Mouse (Mus musculus) neural tube, embryonic 12.5 days (tissue): ENCODE results near the gene Rnf26. TPM values are rescaled to one million over a fixed set of nuclear protein-coding genes. Genes with fewer than 3 reads are reported as not detected.

Experiments used
- ATAC-seq: fragments of 200-750 bp; cut with Nextera tagmentation; 2 replicates; pipeline ENCODE4 v1.8.0; 2017; ENCODE audit warnings: low read depth, mild to moderate bottlenecking, moderate TSS enrichment, moderate library complexity; ENCODE audit not compliant: low FRiP score
- H3K27ac ChIP-seq: fragments of 300-500 bp; sonication (generic); 2 replicates; pipeline ENCODE4 v1.5.1; 2016
- H3K27me3 ChIP-seq: fragments of 300-500 bp; sonication (generic); replicated peaks from 2 replicates; pipeline ENCODE4 v1.6.1; 2016; ENCODE audit warnings: mild to moderate bottlenecking
- H3K36me3 ChIP-seq: fragments of 300-500 bp; sonication (generic); 2 replicates; pipeline ENCODE4 v1.6.1; 2016; ENCODE audit warnings: mild to moderate bottlenecking
- H3K4me1 ChIP-seq: fragments of 300-500 bp; sonication (generic); 2 replicates; pipeline ENCODE4 v1.6.1; 2016
- H3K4me2 ChIP-seq: fragments of 300-500 bp; sonication (generic); replicated peaks from 2 replicates; pipeline ENCODE4 v1.6.1; 2016; ENCODE audit warnings: mild to moderate bottlenecking
- H3K4me3 ChIP-seq: fragments of 300-500 bp; sonication (generic); 2 replicates; pipeline ENCODE4 v1.5.1; 2016
- H3K9ac ChIP-seq: fragments of 300-500 bp; sonication (generic); 2 replicates; pipeline ENCODE4 v1.6.1; 2016; ENCODE audit warnings: mild to moderate bottlenecking
- H3K9me3 ChIP-seq: fragments of 300-500 bp; sonication (generic); 2 replicates; pipeline ENCODE4 v1.6.1; 2016; ENCODE audit warnings: mild to moderate bottlenecking
- WGBS: fragments of 180-500 bp; shearing (Covaris S2); methylation state at CpG from one replicate; pipeline ENCODE4 v1.1.7; 2016; 5-methylcytosine and 5-hydroxymethylcytosine counted together
- polyA plus RNA-seq: library from polyadenylated mRNA; unstranded; fragments of >200 nt; fragmentation: Nextera tagmentation; extraction: Ambion mirVana; gene quantifications from 2 replicates; pipeline ENCODE4 v1.2.1, GENCODE M21; 2016

Rnf26 gene
- polyA plus RNA-seq, 1 experiment from 2014 or later = 59.2 TPM

DNA sequence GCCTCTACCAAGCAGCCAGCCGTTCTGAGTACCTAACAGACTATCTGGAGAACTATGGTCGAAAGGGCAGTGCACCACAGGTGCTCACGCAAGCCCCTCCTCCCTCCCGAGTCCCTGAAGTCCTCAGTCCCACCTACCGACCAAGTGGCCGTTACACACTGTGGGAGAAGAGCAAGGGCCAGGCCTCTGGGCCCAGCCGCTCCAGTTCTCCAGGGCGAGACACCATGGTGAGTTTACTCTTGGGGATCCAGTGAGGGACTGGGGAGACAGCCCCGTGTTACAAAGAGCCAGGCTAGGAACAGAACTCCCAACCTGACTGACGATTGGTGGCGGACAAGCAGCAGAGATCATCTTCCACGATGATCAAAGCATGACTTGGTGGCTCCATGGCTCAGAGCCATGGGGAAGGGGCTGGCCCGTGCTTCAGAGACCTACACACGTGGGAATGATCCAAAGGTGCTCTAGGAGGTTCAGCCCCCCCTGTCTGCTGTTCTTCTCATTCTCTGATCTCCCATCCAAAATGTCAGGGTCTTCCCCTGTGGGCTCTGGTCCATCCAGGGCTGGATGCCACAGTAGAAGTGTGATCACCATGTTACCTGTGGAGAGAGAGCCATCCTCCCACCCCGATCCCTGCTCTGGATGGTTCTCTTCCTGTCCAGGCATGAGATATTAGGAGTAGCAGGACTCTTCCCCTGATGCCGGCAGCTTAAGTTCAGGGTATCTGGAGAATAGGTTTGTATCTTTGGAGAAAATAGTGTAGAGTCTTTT, 37.1 kb downstream of the Rnf26 start:
- peaks cover 36% of the 10 kb centered on the region for H3K4me1 ChIP-seq
- H3K4me3 ChIP-seq = no peak overlapping the region
- no peak for ATAC-seq
- no peaks in the 10 kb centered on the region for H3K27me3 ChIP-seq
- WGBS = 70% methylated on average over 16 of the region's 16 CpGs
- no peaks in the 10 kb centered on the region for H3K9me3 ChIP-seq
- no peak overlapping the region for H3K9ac ChIP-seq
- no peak overlapping the region for H3K27ac ChIP-seq
- no peak overlapping the region for H3K4me2 ChIP-seq
- no peaks in the 10 kb centered on the region for H3K36me3 ChIP-seq

DNA sequence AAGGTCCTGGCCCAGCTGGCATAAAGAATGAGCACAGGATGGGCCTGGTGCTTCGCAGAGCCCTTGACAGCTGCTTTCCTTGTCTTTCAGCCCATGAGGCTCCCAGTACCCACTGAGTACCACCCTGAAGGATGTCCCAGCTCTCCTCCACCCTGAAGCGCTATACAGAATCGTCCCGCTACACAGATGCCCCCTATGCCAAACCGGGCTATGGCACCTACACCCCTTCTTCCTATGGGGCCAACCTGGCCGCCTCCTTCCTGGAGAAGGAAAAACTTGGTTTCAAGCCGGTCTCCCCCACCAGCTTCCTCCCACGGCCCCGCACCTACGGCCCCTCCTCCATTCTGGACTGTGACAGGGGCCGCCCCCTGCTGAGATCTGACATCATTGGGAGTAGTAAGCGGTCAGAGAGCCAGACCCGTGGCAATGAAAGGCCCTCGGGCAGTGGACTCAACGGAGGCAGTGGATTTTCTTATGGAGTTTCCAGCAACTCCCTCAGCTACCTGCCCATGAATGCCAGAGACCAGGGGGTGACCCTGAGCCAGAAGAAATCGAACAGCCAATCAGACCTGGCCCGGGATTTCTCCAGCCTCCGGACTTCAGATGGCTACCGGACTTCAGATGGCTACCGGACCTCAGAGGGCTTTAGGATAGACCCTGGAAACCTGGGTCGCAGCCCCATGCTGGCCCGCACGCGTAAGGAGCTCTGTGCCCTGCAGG, 37.9 kb downstream of the Rnf26 start:
- 74% methylated on average over 24 of the region's 24 CpGs for WGBS
- H3K4me2 ChIP-seq = no peak overlapping the region
- H3K4me3 ChIP-seq = no peak overlapping the region
- ATAC-seq = no peak
- H3K27ac ChIP-seq = no peak overlapping the region
- H3K4me1 ChIP-seq = peaks cover 43% of the 10 kb centered on the region
- H3K9ac ChIP-seq = no peak overlapping the region
- H3K27me3 ChIP-seq = no peaks in the 10 kb centered on the region
- no peaks in the 10 kb centered on the region for H3K9me3 ChIP-seq
- H3K36me3 ChIP-seq = no peaks in the 10 kb centered on the region

DNA sequence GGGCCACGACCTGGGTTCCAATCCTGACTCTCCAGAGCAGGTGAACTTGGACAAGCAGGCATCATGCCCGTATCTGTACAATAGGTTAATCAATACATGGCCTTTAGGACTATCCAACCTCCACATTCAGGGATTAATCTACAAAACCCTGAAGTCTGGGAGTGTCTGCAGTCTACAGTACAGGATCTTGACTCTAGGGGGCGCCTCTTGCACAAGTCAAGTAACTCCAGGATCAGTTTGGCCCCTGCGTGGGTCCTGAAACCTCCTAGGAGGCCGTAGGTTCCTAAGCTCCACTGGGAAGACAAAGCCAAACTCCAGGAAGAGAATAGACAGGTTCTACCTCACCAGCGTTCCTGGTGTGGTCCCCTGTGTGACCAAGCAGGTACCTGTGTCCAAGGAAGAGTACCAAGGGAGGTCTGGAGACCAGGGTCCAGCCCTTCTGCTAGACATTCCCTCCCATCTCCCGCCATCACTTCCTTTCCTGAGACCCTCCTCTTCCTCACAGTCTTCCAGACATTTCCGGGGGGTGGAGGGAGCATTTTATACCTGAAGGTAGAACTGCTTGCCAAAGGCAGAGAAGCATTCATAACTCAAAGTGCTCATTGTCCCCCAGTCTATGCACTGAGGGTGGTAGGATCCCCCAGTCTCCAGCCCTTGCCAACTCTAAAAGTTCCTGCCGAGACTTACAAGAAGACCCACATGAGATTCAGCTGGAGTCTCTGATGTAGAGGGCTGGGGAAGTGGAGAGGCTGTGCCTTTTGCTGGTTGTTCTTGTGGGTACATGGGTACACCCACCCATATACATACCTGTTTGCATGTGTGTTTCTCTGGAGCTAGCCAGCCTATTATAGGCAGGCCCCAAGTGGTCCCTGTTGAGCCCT, 38.7 kb downstream of the Rnf26 start:
- Histone ChIP-seq H3K9ac (no peak overlapping the region), H3K4me1 (peaks cover 49% of the 10 kb centered on the region), H3K4me3 (no peak overlapping the region), H3K4me2 (no peak overlapping the region), H3K9me3 (no peaks in the 10 kb centered on the region), H3K27me3 (no peaks in the 10 kb centered on the region), H3K27ac (no peak overlapping the region), H3K36me3 (no peaks in the 10 kb centered on the region)
- ATAC-seq = no peak
- 58% methylated on average over 9 of the region's 9 CpGs for WGBS

DNA sequence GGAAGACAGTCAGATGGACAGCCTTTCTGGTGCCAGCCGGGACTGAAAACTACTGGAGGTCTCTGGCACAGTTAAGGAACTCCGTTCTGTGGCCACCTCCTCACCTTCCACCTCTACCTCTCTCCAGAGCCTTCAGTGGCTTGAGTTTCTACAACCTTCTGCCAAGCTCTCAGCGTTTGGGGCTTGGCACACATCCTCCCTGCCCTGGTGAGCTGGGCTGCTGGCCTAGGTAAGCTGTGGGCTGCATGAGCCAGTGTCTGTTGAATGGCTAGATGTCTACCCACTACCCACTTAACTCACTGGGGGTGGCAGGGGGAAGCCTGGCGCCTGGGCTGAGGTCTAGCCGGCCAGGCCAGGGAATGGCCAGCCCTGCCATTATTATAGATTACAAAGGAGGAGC, 40.2 kb downstream of the Rnf26 start:
- Histone ChIP-seq H3K27me3 (no peaks in the 10 kb centered on the region), H3K9ac (no peak overlapping the region), H3K4me2 (peak overlapping the region; percentile 48), H3K36me3 (no peaks in the 10 kb centered on the region), H3K4me3 (no peak overlapping the region), H3K27ac (0 out of 2 replicates have a peak overlapping the region, but pooled peaks have one; percentile 46), H3K4me1 (peaks cover 39% of the 10 kb centered on the region), H3K9me3 (no peaks in the 10 kb centered on the region)
- ATAC-seq = no peak
- 38% methylated on average over 5 of the region's 5 CpGs for WGBS

DNA sequence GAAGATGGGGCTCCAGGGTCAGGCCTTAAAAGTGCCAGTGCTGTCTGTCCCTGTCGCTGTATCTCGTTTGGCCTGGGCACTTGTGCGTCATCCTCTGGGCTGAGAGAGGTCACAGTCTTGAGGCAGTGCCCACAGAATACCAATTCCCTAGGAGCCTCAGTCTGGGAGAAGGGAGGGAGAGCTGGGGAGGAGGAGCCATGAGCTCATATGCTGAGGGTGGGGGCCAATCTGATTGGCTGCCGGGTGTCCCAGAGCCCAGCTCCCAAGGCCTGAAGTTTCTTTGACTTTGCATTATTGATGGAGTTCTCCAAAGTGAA, 40.8 kb downstream of the Rnf26 start:
- Histone ChIP-seq H3K9me3 (no peaks in the 10 kb centered on the region), H3K4me1 (peaks cover 39% of the 10 kb centered on the region), H3K27ac (no peak overlapping the region), H3K4me3 (no peak overlapping the region), H3K4me2 (peak overlapping the region; percentile 48), H3K27me3 (no peaks in the 10 kb centered on the region), H3K36me3 (no peaks in the 10 kb centered on the region), H3K9ac (no peak overlapping the region)
- WGBS = 21% methylated on average over 4 of the region's 4 CpGs
- peak; percentile 70 for ATAC-seq

DNA sequence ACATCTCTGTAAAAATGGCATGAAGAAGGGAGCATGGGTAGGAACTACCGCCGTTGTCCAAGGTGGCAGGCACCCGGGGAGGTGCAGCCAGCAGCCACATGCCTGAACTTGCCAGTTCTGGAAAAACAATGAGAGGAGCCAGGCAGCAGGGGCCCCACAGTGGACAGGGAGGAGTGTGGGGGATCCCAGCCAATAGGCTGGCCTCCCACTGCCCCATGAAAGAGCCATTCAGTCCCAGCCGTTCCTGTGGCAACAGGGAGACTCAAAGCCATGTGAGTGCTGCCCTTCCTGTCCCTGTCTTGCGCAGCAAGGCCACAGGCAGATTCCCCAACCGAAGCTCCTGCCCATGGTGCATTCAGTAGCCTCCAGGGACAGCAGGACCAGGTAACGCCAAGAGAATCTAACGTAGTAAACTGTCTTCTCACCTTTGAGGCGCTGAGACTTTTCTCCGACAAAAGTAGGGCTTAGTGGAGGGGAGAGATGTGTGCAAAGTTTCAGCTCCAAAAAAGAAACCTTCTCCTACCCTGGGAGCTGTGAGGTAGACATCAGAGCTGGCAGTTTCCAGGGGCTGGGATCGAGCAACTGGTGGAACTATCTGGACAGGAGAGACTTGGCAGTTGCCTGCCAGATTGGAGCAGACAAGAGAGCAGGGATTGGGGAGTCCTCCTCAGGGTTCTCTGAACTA, 41.3 kb downstream of the Rnf26 start:
- WGBS = 17% methylated on average over 11 of the region's 11 CpGs
- Histone ChIP-seq H3K9me3 (no peaks in the 10 kb centered on the region), H3K36me3 (no peaks in the 10 kb centered on the region), H3K4me2 (peak overlapping the region; percentile 48), H3K27ac (no peak overlapping the region), H3K4me3 (no peak overlapping the region), H3K27me3 (no peaks in the 10 kb centered on the region), H3K4me1 (peaks cover 44% of the 10 kb centered on the region), H3K9ac (0 out of 2 replicates have a peak overlapping the region, but pooled peaks have one; percentile 17)
- ATAC-seq = peak; percentile 74

DNA sequence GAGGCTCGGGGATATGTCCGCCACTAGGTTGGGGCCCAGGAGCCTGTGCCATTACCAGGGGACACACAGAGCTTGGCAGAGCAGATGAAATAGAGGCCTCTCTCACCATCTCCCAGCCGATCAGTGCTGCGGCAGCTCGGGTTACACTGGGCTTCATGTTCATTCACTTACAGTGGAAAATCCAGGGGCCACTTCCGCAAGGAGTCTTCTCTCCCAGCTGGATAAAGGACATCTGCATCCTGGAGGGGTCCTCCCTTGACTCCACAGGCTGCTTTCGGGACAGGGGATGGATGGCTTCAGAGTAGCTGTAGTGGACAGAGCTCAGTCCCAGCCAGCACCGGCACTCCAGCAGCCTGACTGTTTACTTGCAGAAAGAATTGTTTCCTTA, 42.5 kb downstream of the Rnf26 start:
- no peak overlapping the region for H3K9ac ChIP-seq
- ATAC-seq = no peak
- H3K27me3 ChIP-seq = no peaks in the 10 kb centered on the region
- no peak overlapping the region for H3K27ac ChIP-seq
- peaks cover 42% of the 10 kb centered on the region for H3K4me1 ChIP-seq
- H3K4me3 ChIP-seq = no peak overlapping the region
- H3K9me3 ChIP-seq = no peaks in the 10 kb centered on the region
- WGBS = 30% methylated on average over 8 of the region's 8 CpGs
- no peaks in the 10 kb centered on the region for H3K36me3 ChIP-seq
- peak overlapping the region; percentile 20; the same call in 1 of the 2 replicates for H3K4me2 ChIP-seq

DNA sequence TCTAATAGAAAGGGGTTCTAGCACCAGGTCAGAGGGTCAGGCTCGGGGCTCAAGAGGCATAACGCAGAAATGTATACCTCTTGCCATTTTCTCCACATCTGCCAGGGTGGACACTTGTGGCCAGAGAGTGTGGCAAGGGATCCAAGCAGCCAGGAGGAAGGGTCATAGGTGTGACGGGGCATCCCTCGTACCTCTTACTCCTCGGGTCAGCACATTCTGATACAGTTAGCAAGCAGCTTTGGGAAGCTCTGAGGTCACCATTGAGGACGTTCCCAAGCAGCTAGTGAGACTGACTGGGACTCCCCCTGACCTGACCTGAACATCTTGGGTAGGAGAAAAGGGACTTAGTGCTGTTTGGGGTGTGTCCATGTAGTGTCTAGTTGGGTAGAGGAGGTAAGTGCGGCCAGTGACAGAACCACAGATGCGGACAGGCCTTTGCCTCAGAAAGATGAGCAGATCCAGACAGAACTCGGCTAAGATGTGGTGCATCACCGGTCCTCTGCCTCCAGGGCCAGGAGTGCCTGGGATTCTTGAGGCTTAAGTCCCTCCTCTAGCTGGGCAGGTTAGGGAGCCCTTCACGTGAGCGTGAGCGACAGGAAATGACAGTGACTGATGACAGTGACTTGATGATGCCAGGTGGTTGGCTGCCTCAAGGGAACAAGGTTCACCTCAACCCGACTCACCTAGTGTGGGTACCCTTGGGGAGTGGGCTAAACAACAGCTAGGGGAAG, 43.0 kb downstream of the Rnf26 start:
- peaks cover 42% of the 10 kb centered on the region for H3K4me1 ChIP-seq
- no peak overlapping the region for H3K9ac ChIP-seq
- no peaks in the 10 kb centered on the region for H3K27me3 ChIP-seq
- H3K9me3 ChIP-seq = no peaks in the 10 kb centered on the region
- no peaks in the 10 kb centered on the region for H3K36me3 ChIP-seq
- peak overlapping the region; percentile 20; the same call in 1 of the 2 replicates for H3K4me2 ChIP-seq
- ATAC-seq = no peak
- H3K4me3 ChIP-seq = no peak overlapping the region
- H3K27ac ChIP-seq = no peak overlapping the region
- WGBS = 72% methylated on average over 14 of the region's 14 CpGs

DNA sequence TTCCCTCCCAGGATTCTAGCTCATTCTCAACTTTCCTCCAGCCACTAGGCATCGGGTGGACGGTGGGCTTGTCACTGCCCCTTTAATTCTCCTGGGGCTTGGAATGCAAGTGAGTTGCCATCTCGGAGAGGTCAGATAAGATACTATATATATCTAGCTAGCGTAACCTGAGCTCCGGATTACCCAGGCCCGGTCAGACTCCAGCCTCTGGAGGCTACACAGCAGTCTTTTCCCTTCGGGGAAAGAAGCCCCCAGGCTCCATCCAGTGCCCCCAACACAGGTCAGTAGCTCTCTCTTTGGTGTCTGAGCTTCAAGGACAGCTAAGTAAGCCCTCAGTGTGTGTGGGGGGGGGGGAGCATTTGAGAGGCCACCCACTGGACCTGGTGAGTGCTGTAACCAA, 44.1 kb downstream of the Rnf26 start:
- WGBS = 37% methylated on average over 7 of the region's 7 CpGs
- Histone ChIP-seq H3K27me3 (no peaks in the 10 kb centered on the region), H3K9ac (no peak overlapping the region), H3K4me1 (peaks cover 42% of the 10 kb centered on the region), H3K27ac (no peak overlapping the region), H3K36me3 (no peaks in the 10 kb centered on the region), H3K4me2 (no peak overlapping the region), H3K9me3 (no peaks in the 10 kb centered on the region), H3K4me3 (no peak overlapping the region)
- ATAC-seq = no peak

DNA sequence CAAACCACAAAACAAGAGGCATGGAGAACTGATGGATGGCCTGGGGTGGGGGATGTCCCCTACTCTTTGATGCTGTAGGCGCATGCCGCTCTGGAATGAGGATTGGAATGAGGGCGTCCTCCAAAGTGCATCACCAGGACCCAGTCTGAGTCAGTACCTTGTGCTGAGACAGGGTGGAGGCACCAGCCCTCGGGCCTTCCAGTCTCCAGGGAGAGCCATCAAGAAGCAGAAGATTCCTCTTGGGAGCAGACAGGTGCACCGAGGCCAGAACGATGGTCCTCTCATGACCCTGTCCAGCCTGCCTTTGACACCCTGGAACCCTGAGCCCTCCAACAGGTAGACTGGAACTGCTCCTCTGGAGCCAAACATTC, 45.4 kb downstream of the Rnf26 start:
- Histone ChIP-seq H3K9ac (no peak overlapping the region), H3K27ac (no peak overlapping the region), H3K4me3 (no peak overlapping the region), H3K36me3 (no peaks in the 10 kb centered on the region), H3K4me1 (peaks cover 35% of the 10 kb centered on the region), H3K9me3 (no peaks in the 10 kb centered on the region), H3K27me3 (no peaks in the 10 kb centered on the region), H3K4me2 (no peak overlapping the region; the same call in 1 of the 2 replicates)
- WGBS = 83% methylated on average over 6 of the region's 6 CpGs
- no peak for ATAC-seq

DNA sequence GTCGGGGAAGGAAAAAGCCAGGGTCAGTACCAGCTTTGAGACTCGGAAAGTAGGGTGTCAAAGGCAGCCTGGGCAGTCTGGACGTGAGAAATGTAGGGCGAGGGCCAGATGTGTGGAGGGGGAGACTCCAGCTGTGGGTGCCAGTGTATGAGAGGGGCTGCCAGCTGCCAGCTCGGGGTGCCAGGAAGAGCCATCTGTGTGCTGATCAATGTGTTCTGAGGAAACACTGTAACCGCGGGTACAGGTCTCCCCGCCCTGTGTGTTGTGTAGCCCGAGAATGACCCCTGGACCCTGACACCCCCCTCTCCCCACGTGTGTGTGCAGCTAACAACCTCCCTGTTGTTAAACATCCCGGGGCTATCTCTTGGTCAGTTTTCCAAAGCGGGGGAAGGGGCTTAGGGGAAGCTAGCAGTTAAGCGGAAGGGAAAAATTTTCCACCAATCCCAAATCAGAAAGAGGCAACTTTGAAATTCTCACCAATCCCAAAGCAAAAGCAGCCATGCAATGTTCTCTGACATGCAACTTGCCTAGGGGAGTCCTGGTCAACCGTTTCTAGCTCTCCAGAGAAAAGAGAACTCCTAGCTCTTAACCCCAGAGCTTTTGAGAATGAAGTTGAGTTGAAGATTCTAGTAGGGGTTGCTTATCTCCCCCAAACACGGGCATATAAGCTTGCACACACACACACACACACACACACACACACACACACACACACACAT, 45.9 kb downstream of the Rnf26 start:
- 10% methylated on average over 15 of the region's 15 CpGs for WGBS

More for the DNA sequence above, 45.9 kb downstream of the Rnf26 start:
- Histone ChIP-seq H3K4me2 (peak overlapping the region; percentile 79), H3K27me3 (no peaks in the 10 kb centered on the region), H3K4me1 (peaks cover 30% of the 10 kb centered on the region), H3K9me3 (no peaks in the 10 kb centered on the region), H3K27ac (no peak overlapping the region), H3K4me3 (peak overlapping the region; percentile 43), H3K9ac (peak overlapping the region; percentile 48), H3K36me3 (no peaks in the 10 kb centered on the region)
- ATAC-seq = peak; percentile 53
